ENCODE assay signal across 8 mouse cellular contexts in genomic region chr8:123066101-123066683, GRCm38 (mm10). TPM values are rescaled to one million over a fixed set of nuclear protein-coding genes. Genes with fewer than 3 reads are reported as not detected.
DNase-seq lines count a peak whose midpoint lies in the region; ATAC-seq and TF ChIP-seq lines count a peak whose summit lies in the region.

No protein-coding gene starts in this region.

- no peaks in the 10 kb centered on the region for H3K36me3 ChIP-seq in hindbrain, embryonic 11.5 days (ENCODE audit: control insufficient read depth, insufficient read depth, low read length)
- peaks cover 34% of the 10 kb centered on the region for H3K36me3 ChIP-seq in midbrain, embryonic 10.5 days

- no peak for DNase-seq in layer of hippocampus, adult 2 months (ENCODE audit: low spot score in 2 of 2)
- no peak for DNase-seq in layer of hippocampus, adult 18-20 months (ENCODE audit: low spot score in 2 of 2)
- peak; percentile 15 for DNase-seq in brain, embryonic 14.5 days (ENCODE audit: low read depth)
- DNase-seq in hindbrain, embryonic 11.5 days (ENCODE audit: low spot score): no peak
- DNase-seq in midbrain, embryonic 10.5 days (ENCODE audit: low spot score): no peak
- DNase-seq in gastrocnemius, postnatal 4 days (ENCODE audit: low spot score in 2 of 2): no peak
- no peak for DNase-seq in left cerebral cortex, postnatal 10 days (ENCODE audit: extremely low spot score in 1 of 2, low spot score in 2 of 2)

- peak overlapping the region; percentile 90 for H3K9ac ChIP-seq in hindbrain, embryonic 11.5 days (ENCODE audit: low read depth, low read length)

- H3K4me3 ChIP-seq in layer of hippocampus, adult 2 months: peak overlapping the region; percentile 82
- H3K4me3 ChIP-seq in hindbrain, embryonic 11.5 days (ENCODE audit: low read depth, low read length): peak overlapping the region; percentile 96
- H3K4me3 ChIP-seq in midbrain, embryonic 10.5 days: peak overlapping the region; percentile 88

- TF ChIP-seq POLR2A in brain, embryonic 14.5 days (IDR thresholded peaks at IDR 0.05; ENCODE audit: borderline replicate concordance, extremely low read depth, insufficient read depth, insufficient read length, poor library complexity, severe bottlenecking): no peak

- WGBS in hindbrain, embryonic 11.5 days: 42% methylated on average over 7 of the region's 7 CpGs
- 43% methylated on average over 7 of the region's 7 CpGs for WGBS in midbrain, embryonic 10.5 days

- H3K27me3 ChIP-seq in hindbrain, embryonic 11.5 days (ENCODE audit: control insufficient read depth, insufficient read depth, low read length): no peaks in the 10 kb centered on the region
- H3K27me3 ChIP-seq in midbrain, embryonic 10.5 days (ENCODE audit: low read depth, poor library complexity, severe bottlenecking): no peaks in the 10 kb centered on the region

- H3K4me1 ChIP-seq in hindbrain, embryonic 11.5 days (replicated peaks; ENCODE audit: control insufficient read depth, insufficient read depth, low read length): peaks cover 2% of the 10 kb centered on the region; the same call in 1 of the 2 replicates
- peaks cover 29% of the 10 kb centered on the region for H3K4me1 ChIP-seq in midbrain, embryonic 10.5 days

- H3K27ac ChIP-seq in layer of hippocampus, adult 2 months: peak overlapping the region; percentile 98
- H3K27ac ChIP-seq in hindbrain, embryonic 11.5 days (ENCODE audit: low read depth, low read length): peak overlapping the region; percentile 86
- peak overlapping the region; percentile 99 for H3K27ac ChIP-seq in midbrain, embryonic 10.5 days (replicated peaks)

- peak; percentile 32 for TF ChIP-seq CTCF in layer of hippocampus, adult 2 months (conservative IDR thresholded peaks at IDR 0.05)
- TF ChIP-seq CTCF in brain, embryonic 14.5 days (IDR thresholded peaks at IDR 0.05; ENCODE audit: borderline replicate concordance, extremely low read depth, insufficient read depth, insufficient read length): no peak

- ATAC-seq in hindbrain, embryonic 11.5 days (ENCODE audit: low FRiP score): no peak
- ATAC-seq in megakaryocyte-erythroid progenitor cell, adult 5-6 weeks (replicated peaks; ENCODE audit: low FRiP score, low TSS enrichment, poor library complexity, severe bottlenecking): no peak

- no peaks in the 10 kb centered on the region for H3K9me3 ChIP-seq in hindbrain, embryonic 11.5 days (ENCODE audit: control insufficient read depth, low read length)
- H3K9me3 ChIP-seq in midbrain, embryonic 10.5 days (replicated peaks): no peaks in the 10 kb centered on the region

- intact Hi-C loops in left cerebral cortex, postnatal 10 days (cut with DNase I): no loop called here

- H3K4me2 ChIP-seq in hindbrain, embryonic 11.5 days (replicated peaks; ENCODE audit: low read depth, low read length): peak overlapping the region; percentile 73

RNA-seq across cellular contexts. Expression of gene Spg7, which starts 3.5 kb away (rescaled TPM):
- 10 to 100 TPM; 63.4 to 66.3 TPM for total RNA-seq in layer of hippocampus, adult 2 months (2021)
- 10 to 100 TPM; 60.0 to 64.8 TPM for total RNA-seq in layer of hippocampus, adult 18-20 months (2021)
- 96.1 and 112 TPM in 2 replicates for polyA plus RNA-seq in brain, embryonic 14.5 days (2012; rRNA removed)
- polyA plus RNA-seq in hindbrain, embryonic 11.5 days (2014; fragmentation: Nextera tagmentation; extraction: Ambion mirVana): 39.6 and 45.8 TPM in 2 replicates
- polyA plus RNA-seq in midbrain, embryonic 10.5 days (2016; fragmentation: Nextera tagmentation; extraction: Ambion mirVana): 49.5 and 50.9 TPM in 2 replicates
- total RNA-seq in megakaryocyte-erythroid progenitor cell, adult 5-6 weeks (2014; fragmentation: Nextera tagmentation): 89.0 and 94.3 TPM in 2 replicates
- total RNA-seq in megakaryocyte-erythroid progenitor cell, adult 5-6 weeks (2017): 60.1 and 68.2 TPM in 2 replicates
- 10 to 100 TPM; 61.0 to 63.2 TPM for total RNA-seq in gastrocnemius, postnatal 4 days (2021)
- total RNA-seq in left cerebral cortex, postnatal 10 days (2021): 10 to 100 TPM; 70.4 to 71.3 TPM

RNA-seq across cellular contexts. Expression of gene Ankrd11, which starts 24.1 kb away (rescaled TPM):
- 100 to 1,000 TPM; 165 to 176 TPM for total RNA-seq in layer of hippocampus, adult 2 months (2021)
- total RNA-seq in layer of hippocampus, adult 18-20 months (2021): 100 to 1,000 TPM; 165 to 176 TPM
- polyA plus RNA-seq in brain, embryonic 14.5 days (2012; rRNA removed): 52.8 and 76.8 TPM in 2 replicates
- 52.7 and 68.2 TPM in 2 replicates for polyA plus RNA-seq in hindbrain, embryonic 11.5 days (2014; fragmentation: Nextera tagmentation; extraction: Ambion mirVana)
- polyA plus RNA-seq in midbrain, embryonic 10.5 days (2016; fragmentation: Nextera tagmentation; extraction: Ambion mirVana): 29.5 TPM in 2 replicates
- total RNA-seq in megakaryocyte-erythroid progenitor cell, adult 5-6 weeks (2014; fragmentation: Nextera tagmentation): 97.9 and 99.4 TPM in 2 replicates
- 57.1 and 57.3 TPM in 2 replicates for total RNA-seq in megakaryocyte-erythroid progenitor cell, adult 5-6 weeks (2017)
- 10 to 100 TPM; 81.1 to 92.9 TPM for total RNA-seq in gastrocnemius, postnatal 4 days (2021)
- 100 to 1,000 TPM; 137 to 138 TPM for total RNA-seq in left cerebral cortex, postnatal 10 days (2021)

RNA-seq across cellular contexts. Expression of gene Rpl13, which starts 36.0 kb away (rescaled TPM):
- total RNA-seq in layer of hippocampus, adult 2 months (2021): 100 to 1,000 TPM; 418 to 466 TPM
- total RNA-seq in layer of hippocampus, adult 18-20 months (2021): 100 to 1,000 TPM; 467 to 496 TPM
- polyA plus RNA-seq in brain, embryonic 14.5 days (2012; rRNA removed): 1,764 and 1,996 TPM in 2 replicates
- 1,308 and 1,334 TPM in 2 replicates for polyA plus RNA-seq in hindbrain, embryonic 11.5 days (2014; fragmentation: Nextera tagmentation; extraction: Ambion mirVana)
- polyA plus RNA-seq in midbrain, embryonic 10.5 days (2016; fragmentation: Nextera tagmentation; extraction: Ambion mirVana): 1,200 and 1,392 TPM in 2 replicates
- total RNA-seq in megakaryocyte-erythroid progenitor cell, adult 5-6 weeks (2014; fragmentation: Nextera tagmentation): 2,414 and 2,637 TPM in 2 replicates
- 3,345 and 3,531 TPM in 2 replicates for total RNA-seq in megakaryocyte-erythroid progenitor cell, adult 5-6 weeks (2017)
- 100 to 1,000 TPM; 798 to 871 TPM for total RNA-seq in gastrocnemius, postnatal 4 days (2021)
- 100 to 1,000 TPM; 451 to 456 TPM for total RNA-seq in left cerebral cortex, postnatal 10 days (2021)

RNA-seq across cellular contexts. Expression of gene Cpne7, which starts 51.0 kb away (rescaled TPM):
- 100 to 1,000 TPM; 257 to 313 TPM for total RNA-seq in layer of hippocampus, adult 2 months (2021)
- total RNA-seq in layer of hippocampus, adult 18-20 months (2021): 100 to 1,000 TPM; 273 to 284 TPM
- polyA plus RNA-seq in brain, embryonic 14.5 days (2012; rRNA removed): 5.8 and 8.5 TPM in 2 replicates
- 0.10 and 0.45 TPM in 2 replicates for polyA plus RNA-seq in hindbrain, embryonic 11.5 days (2014; fragmentation: Nextera tagmentation; extraction: Ambion mirVana)
- 0.32 and 0.39 TPM in 2 replicates for polyA plus RNA-seq in midbrain, embryonic 10.5 days (2016; fragmentation: Nextera tagmentation; extraction: Ambion mirVana)
- 1.5 and 2.3 TPM in 2 replicates for total RNA-seq in megakaryocyte-erythroid progenitor cell, adult 5-6 weeks (2014; fragmentation: Nextera tagmentation)
- 1.0 and 1.2 TPM in 2 replicates for total RNA-seq in megakaryocyte-erythroid progenitor cell, adult 5-6 weeks (2017)
- total RNA-seq in gastrocnemius, postnatal 4 days (2021): 1 to 10 TPM in 1 of 2 experiments, under 1 TPM in 1; 0.80 to 2.4 TPM
- total RNA-seq in left cerebral cortex, postnatal 10 days (2021): 10 to 100 TPM; 75.7 to 94.1 TPM
